Mouse (Mus musculus) kidney, adult 2 months (tissue): ENCODE results near the gene Evi2a.

Experiments
- CTCF ChIP-seq: fragments of 200-500 bp; conservative IDR thresholded peaks from 2 replicates; pipeline ENCODE4 v1.5.1; 2011; ENCODE audit warnings: low read depth, mild to moderate bottlenecking, control low read depth, low read length, moderate library complexity, mixed read lengths; ENCODE audit not compliant: insufficient read depth, insufficient read length
- POLR2A ChIP-seq: fragments of 200-500 bp; IDR thresholded peaks from one replicate; pipeline ENCODE4 v1.6.1; 2011; ENCODE audit warnings: low read depth, low read length, control low read depth

GRCm38 (mm10) chr11:79566947-79567346, 36.5 kb upstream of the Evi2a start:
- TF ChIP-seq CTCF, result no peak
- TF ChIP-seq POLR2A, result no peak
